Mouse (Mus musculus) hindbrain, embryonic 16.5 days (tissue): ENCODE measurements around the gene Meis1. TPM values are rescaled to one million over a fixed set of nuclear protein-coding genes. Genes with fewer than 3 reads are reported as not detected.

ENCODE experiments used
- ATAC-seq: fragments of 200-750 bp; cut with Nextera tagmentation; 2 replicates; pipeline ENCODE4 v1.8.0; 2017; ENCODE audit warnings: moderate TSS enrichment, moderate library complexity
- H3K27ac ChIP-seq: fragments of 300-500 bp; sonication (generic); 2 replicates; pipeline ENCODE4 v1.5.1; 2014; ENCODE audit warnings: low read depth, mild to moderate bottlenecking, control low read depth, low read length, moderate library complexity
- H3K27me3 ChIP-seq: fragments of 300-500 bp; sonication (generic); replicated peaks from 2 replicates; pipeline ENCODE4 v1.6.1; 2014; ENCODE audit warnings: low read length; ENCODE audit not compliant: control insufficient read depth, insufficient read depth
- H3K36me3 ChIP-seq: fragments of 300-500 bp; sonication (generic); 2 replicates; pipeline ENCODE4 v1.6.1; 2014; ENCODE audit warnings: mild to moderate bottlenecking, low read length, moderate library complexity, mixed read lengths; ENCODE audit not compliant: control insufficient read depth, insufficient read depth
- H3K4me1 ChIP-seq: fragments of 300-500 bp; sonication (generic); 2 replicates; pipeline ENCODE4 v1.6.1; 2014; ENCODE audit warnings: low read depth, low read length; ENCODE audit not compliant: control insufficient read depth, insufficient read depth
- H3K4me2 ChIP-seq: fragments of 300-500 bp; sonication (generic); 2 replicates; pipeline ENCODE4 v1.6.1; 2014; ENCODE audit warnings: mild to moderate bottlenecking, low read length, control low read depth, moderate library complexity
- H3K4me3 ChIP-seq: fragments of 300-500 bp; sonication (generic); 2 replicates; pipeline ENCODE4 v1.5.1; 2014; ENCODE audit warnings: mild to moderate bottlenecking, low read length, control low read depth, moderate library complexity
- H3K9ac ChIP-seq: fragments of 300-500 bp; sonication (generic); 2 replicates; pipeline ENCODE4 v1.6.1; 2014; ENCODE audit warnings: low read depth, mild to moderate bottlenecking, control low read depth, low read length, moderate library complexity
- H3K9me3 ChIP-seq: fragments of 300-500 bp; sonication (generic); 2 replicates; pipeline ENCODE4 v1.6.1; 2014; ENCODE audit warnings: mild to moderate bottlenecking, low read length, moderate library complexity; ENCODE audit not compliant: control insufficient read depth
- WGBS: fragments of 180-500 bp; shearing (Covaris S2); extraction: QIAGEN DNeasy Blood & Tissue Kit; methylation state at CpG from one replicate; pipeline ENCODE4 v1.1.7; 2014; 5-methylcytosine and 5-hydroxymethylcytosine counted together
- polyA plus RNA-seq: library from polyadenylated mRNA; unstranded; fragments of >200 nt; fragmentation: Nextera tagmentation; extraction: Ambion mirVana; gene quantifications from 2 replicates; pipeline ENCODE4 v1.2.1, GENCODE M21; 2015

The Meis1 gene
- polyA plus RNA-seq, 1 experiment from 2014 or later, result 183 TPM

GRCm38 (mm10) chr11:18850772-18851171, 168.0 kb downstream of the Meis1 start:
- H3K27ac ChIP-seq, result no peak overlapping the region
- no peaks in the 10 kb centered on the region for H3K4me1 ChIP-seq
- no peak overlapping the region for H3K4me2 ChIP-seq
- H3K27me3 ChIP-seq, result no peaks in the 10 kb centered on the region
- 75% methylated on average over 4 of the region's 4 CpGs for WGBS
- no peak overlapping the region for H3K9ac ChIP-seq
- no peak overlapping the region for H3K4me3 ChIP-seq
- no peak for ATAC-seq
- H3K36me3 ChIP-seq, result no peaks in the 10 kb centered on the region
- H3K9me3 ChIP-seq, result no peaks in the 10 kb centered on the region

- H3K4me1 ChIP-seq, result no peaks in the 10 kb centered on the region
- no peak overlapping the region for H3K4me2 ChIP-seq
- H3K9ac ChIP-seq, result no peak overlapping the region
- no peak overlapping the region for H3K27ac ChIP-seq
- ATAC-seq, result no peak
- no peaks in the 10 kb centered on the region for H3K36me3 ChIP-seq
- WGBS, result 87% methylated on average over 3 of the region's 3 CpGs
- H3K27me3 ChIP-seq, result no peaks in the 10 kb centered on the region
- H3K4me3 ChIP-seq, result no peak overlapping the region
- H3K9me3 ChIP-seq, result no peaks in the 10 kb centered on the region
These were observed 171.1 kb downstream of the Meis1 start for GRCm38 (mm10) chr11:18847650-18848049.

GRCm38 (mm10) chr11:18846472-18846871, 172.3 kb downstream of the Meis1 start:
- H3K27me3 ChIP-seq, result no peaks in the 10 kb centered on the region
- no peak overlapping the region for H3K4me2 ChIP-seq
- H3K9me3 ChIP-seq, result no peaks in the 10 kb centered on the region
- H3K4me1 ChIP-seq, result no peaks in the 10 kb centered on the region
- no peak for ATAC-seq
- WGBS, result 92% methylated on average over 4 of the region's 4 CpGs
- H3K27ac ChIP-seq, result no peak overlapping the region
- no peaks in the 10 kb centered on the region for H3K36me3 ChIP-seq
- no peak overlapping the region for H3K9ac ChIP-seq
- H3K4me3 ChIP-seq, result no peak overlapping the region

GRCm38 (mm10) chr11:18845900-18846299, 172.9 kb downstream of the Meis1 start:
- WGBS, result 89% methylated on average over 3 of the region's 3 CpGs
- no peak overlapping the region for H3K27ac ChIP-seq
- no peak for ATAC-seq

GRCm38 (mm10) chr11:18845466-18845865, 173.3 kb downstream of the Meis1 start:
- Histone ChIP-seq H3K4me3 (no peak overlapping the region), H3K36me3 (no peaks in the 10 kb centered on the region), H3K27me3 (no peaks in the 10 kb centered on the region), H3K9ac (no peak overlapping the region), H3K27ac (no peak overlapping the region), H3K9me3 (no peaks in the 10 kb centered on the region), H3K4me1 (no peaks in the 10 kb centered on the region), H3K4me2 (no peak overlapping the region)
- 86% methylated on average over 6 of the region's 6 CpGs for WGBS
- ATAC-seq, result no peak

More at GRCm38 (mm10) chr11:18845900-18846299, 172.9 kb downstream of the Meis1 start:
- Histone ChIP-seq H3K4me2 (no peak overlapping the region), H3K9me3 (no peaks in the 10 kb centered on the region), H3K4me3 (no peak overlapping the region), H3K4me1 (no peaks in the 10 kb centered on the region), H3K9ac (no peak overlapping the region), H3K27me3 (no peaks in the 10 kb centered on the region), H3K36me3 (no peaks in the 10 kb centered on the region)

GRCm38 (mm10) chr11:18830087-18830486, 188.7 kb downstream of the Meis1 start:
- Histone ChIP-seq H3K27ac (no peak overlapping the region), H3K4me1 (no peaks in the 10 kb centered on the region), H3K27me3 (no peaks in the 10 kb centered on the region), H3K4me3 (no peak overlapping the region), H3K4me2 (no peak overlapping the region), H3K9me3 (0 out of 2 replicates have a peak, but pooled peaks cover 2% of the 10 kb centered on the region), H3K9ac (no peak overlapping the region), H3K36me3 (no peaks in the 10 kb centered on the region)
- no peak for ATAC-seq
